Comparison of ENCODE assay signal across 8 mouse cellular contexts in genomic region chr10:11149742-11150125, GRCm38 (mm10). TPM values are rescaled to one million over a fixed set of nuclear protein-coding genes. Genes with fewer than 3 reads are reported as not detected.
A peak's percentile ranks its signal among the peaks of the same experiment; 100 is the strongest.
DNase-seq lines count a peak whose midpoint lies in the region; ATAC-seq and TF ChIP-seq lines count a peak whose summit lies in the region.

No protein-coding gene starts in this region.

- H3K4me3 ChIP-seq in left cerebral cortex, adult 2 months, result peak overlapping the region; percentile 96
- H3K4me3 ChIP-seq in bone marrow macrophage, adult 2 months (ENCODE audit: insufficient read depth, low read length), result peak overlapping the region; percentile 74
- peak overlapping the region; percentile 95 for H3K4me3 ChIP-seq in forebrain, embryonic 16.5 days (replicated peaks; ENCODE audit: low read length)
- peak overlapping the region; percentile 96 for H3K4me3 ChIP-seq in liver, embryonic 15.5 days (replicated peaks)

- TF ChIP-seq POLR2A in bone marrow macrophage, adult 2 months (IDR thresholded peaks at IDR 0.05; ENCODE audit: borderline replicate concordance, low read depth, low read length), result no peak

- ATAC-seq in forebrain, embryonic 16.5 days, result no peak
- peak; percentile 23; the same call in 1 of the 2 replicates for ATAC-seq in liver, embryonic 15.5 days (ENCODE audit: insufficient read depth)

- no peaks in the 10 kb centered on the region for H3K27me3 ChIP-seq in forebrain, embryonic 16.5 days (replicated peaks; ENCODE audit: control insufficient read depth, insufficient read depth, low read length)
- no peaks in the 10 kb centered on the region for H3K27me3 ChIP-seq in liver, embryonic 15.5 days

- H3K9ac ChIP-seq in forebrain, embryonic 16.5 days (replicated peaks; ENCODE audit: low read depth, low read length), result peak overlapping the region; percentile 91
- peak overlapping the region; percentile 86 for H3K9ac ChIP-seq in liver, embryonic 15.5 days

- peaks cover 5% of the 10 kb centered on the region; the same call in 1 of the 2 replicates for H3K36me3 ChIP-seq in forebrain, embryonic 16.5 days (ENCODE audit: control insufficient read depth, insufficient read depth)
- H3K36me3 ChIP-seq in liver, embryonic 15.5 days (replicated peaks), result peaks cover 19% of the 10 kb centered on the region

- H3K27ac ChIP-seq in left cerebral cortex, adult 2 months, result peak overlapping the region; percentile 82
- H3K27ac ChIP-seq in bone marrow macrophage, adult 2 months (ENCODE audit: insufficient read depth, low read depth, low read length), result 0 out of 2 replicates have a peak overlapping the region, but pooled peaks have one; percentile 56
- peak overlapping the region; percentile 75 for H3K27ac ChIP-seq in forebrain, embryonic 16.5 days (ENCODE audit: low read length)
- peak overlapping the region; percentile 80 for H3K27ac ChIP-seq in liver, embryonic 15.5 days (replicated peaks)

- intact Hi-C loops in left cerebral cortex, adult 2 months (cut with DNase I), result loop anchor here (1.0 to 5.0 kb wide), 3 partner anchors 38 to 195 kb away; no protein-coding TSS in a partner anchor

- H3K4me2 ChIP-seq in forebrain, embryonic 16.5 days (ENCODE audit: low read length), result peak overlapping the region; percentile 64
- peak overlapping the region; percentile 89 for H3K4me2 ChIP-seq in liver, embryonic 15.5 days

- under 1% methylated on average over 20 of the region's 20 CpGs for WGBS in forebrain, embryonic 16.5 days
- WGBS in liver, embryonic 15.5 days (ENCODE audit: insufficient replicate concordance), result under 1% methylated on average over 20 of the region's 20 CpGs

- H3K9me3 ChIP-seq in forebrain, embryonic 16.5 days (ENCODE audit: control insufficient read depth, low read length), result no peaks in the 10 kb centered on the region
- no peaks in the 10 kb centered on the region for H3K9me3 ChIP-seq in liver, embryonic 15.5 days (replicated peaks)

- TF ChIP-seq CTCF in left cerebral cortex, adult 2 months (IDR thresholded peaks at IDR 0.05), result no peak
- no peak for TF ChIP-seq CTCF in bone marrow macrophage, adult 2 months (IDR thresholded peaks at IDR 0.05; ENCODE audit: low read depth, low read length)

- DNase-seq in left cerebral cortex, adult 2 months (ENCODE audit: extremely low spot score in 1 of 2, low spot score in 2 of 2), result no peak
- DNase-seq in left cerebral cortex, adult 9 months (ENCODE audit: low spot score in 2 of 2), result no peak
- no peak for DNase-seq in frontal cortex, postnatal 14 days (ENCODE audit: low spot score in 2 of 2)
- no peak for DNase-seq in adrenal gland, adult 18-20 months (ENCODE audit: low spot score in 2 of 2)
- DNase-seq in spleen, postnatal 14 days (ENCODE audit: low spot score in 2 of 2), result no peak

- peaks cover 5% of the 10 kb centered on the region for H3K4me1 ChIP-seq in bone marrow macrophage, adult 2 months (ENCODE audit: control insufficient read depth, insufficient read depth, low read length)
- peaks cover 25% of the 10 kb centered on the region for H3K4me1 ChIP-seq in forebrain, embryonic 16.5 days (replicated peaks; ENCODE audit: control insufficient read depth, insufficient read depth, low read length)
- H3K4me1 ChIP-seq in liver, embryonic 15.5 days (replicated peaks), result peaks cover 33% of the 10 kb centered on the region

RNA-seq across cellular contexts. Expression of gene Shprh, which starts 0.5 kb away (rescaled TPM):
- 10 to 100 TPM; 36.9 to 42.2 TPM for total RNA-seq in left cerebral cortex, adult 2 months (2021)
- polyA plus RNA-seq in bone marrow macrophage, adult 2 months (2012; ENCODE audit: insufficient read depth, insufficient read length, missing spikeins), result 13.8 and 15.1 TPM in 2 replicates
- 27.9 and 30.1 TPM in 2 replicates for polyA plus RNA-seq in forebrain, embryonic 16.5 days (2015; fragmentation: Nextera tagmentation; extraction: Ambion mirVana)
- polyA plus RNA-seq in liver, embryonic 15.5 days (2015; fragmentation: Nextera tagmentation; extraction: Ambion mirVana), result 3.7 and 4.0 TPM in 2 replicates
- 10 to 100 TPM; 13.8 to 18.1 TPM for total RNA-seq in adrenal gland, adult 18-20 months (2021)
